ENCODE assay signal across 28 mouse cellular contexts in genomic region chr11:115423091-115423490, GRCm38 (mm10). TPM values are rescaled to one million over a fixed set of nuclear protein-coding genes. Genes with fewer than 3 reads are reported as not detected.
"Had no signal": no experiment of that assay in that cellular context is flagged by ENCODE, and none has a peak within 500 bp of the region (broad histone marks: within the 10 kb centered on the region; RNA-seq: fewer than 3 reads in every experiment).

No protein-coding gene starts in this region.

- DNase-seq: gastrocnemius, adult 2 months; gastrocnemius, postnatal 10 days; gastrocnemius, postnatal 25 days; heart, adult 18-20 months; heart, postnatal 10 days; heart, postnatal 4 days; kidney, adult 11 months; kidney, adult 2 months; kidney, adult 9 months; kidney, postnatal 14 days; kidney, postnatal 36 days; layer of hippocampus, adult 9-11 months; layer of hippocampus, postnatal 36 days; left cerebral cortex, postnatal 4 days had no signal

- H3K4me2 ChIP-seq: heart, embryonic 12.5 days; hindbrain, embryonic 12.5 days; hindbrain, embryonic 14.5 days; intestine, embryonic 15.5 days; kidney, embryonic 15.5 days; limb, embryonic 13.5 days; limb, embryonic 15.5 days had no signal

- ATAC-seq: hindbrain, embryonic 16.5 days; inflammation-experienced regulatory T-cells, adult 6 months; intestine, embryonic 15.5 days had no signal

- H3K9me3 ChIP-seq: heart, embryonic 10.5 days; heart, embryonic 12.5 days; hindbrain, embryonic 10.5 days; hindbrain, embryonic 12.5 days; intestine, embryonic 15.5 days; kidney, embryonic 15.5 days; limb, embryonic 13.5 days; limb, embryonic 15.5 days had no signal

- H3K27ac ChIP-seq: gastrocnemius, adult 2 months; heart, embryonic 10.5 days; hindbrain, embryonic 10.5 days; hindbrain, embryonic 12.5 days; hindbrain, embryonic 14.5 days; intestine, embryonic 15.5 days; kidney, embryonic 15.5 days; kidney, postnatal 0 days; limb, embryonic 13.5 days; limb, embryonic 15.5 days had no signal

- H3K27me3 ChIP-seq: heart, embryonic 12.5 days; hindbrain, embryonic 12.5 days; intestine, embryonic 15.5 days; kidney, embryonic 15.5 days; limb, embryonic 13.5 days; limb, embryonic 15.5 days had no signal

- H3K9ac ChIP-seq: heart, embryonic 12.5 days; hindbrain, embryonic 12.5 days; hindbrain, embryonic 14.5 days; intestine, embryonic 15.5 days; kidney, embryonic 15.5 days; limb, embryonic 13.5 days; limb, embryonic 15.5 days had no signal

- H3K4me3 ChIP-seq: gastrocnemius, adult 2 months; heart, embryonic 10.5 days; heart, embryonic 12.5 days; hindbrain, embryonic 10.5 days; hindbrain, embryonic 12.5 days; intestine, embryonic 15.5 days; kidney, embryonic 15.5 days; limb, embryonic 13.5 days; limb, embryonic 15.5 days had no signal

RNA-seq across cellular contexts. Expression of gene Trim80, which starts 17.3 kb away (rescaled TPM):
- polyA plus RNA-seq: hindbrain, embryonic 12.5 days; hindbrain, embryonic 14.5 days; inflammation-experienced regulatory T-cells, adult 6 months; limb, embryonic 11.5 days; limb, embryonic 15.5 days had no signal

RNA-seq across cellular contexts. Expression of gene Slc16a5, which starts 39.2 kb away (rescaled TPM):
- polyA plus RNA-seq: frontal cortex, adult 2 months; heart, embryonic 12.5 days; hindbrain, embryonic 10.5 days; hindbrain, embryonic 12.5 days; hindbrain, embryonic 14.5 days; limb, embryonic 15.5 days had no signal
